Mouse (Mus musculus) right cerebral cortex, adult 18-20 months (tissue): Measurements from ENCODE around the gene Bcl2.
"Not testable (repeated sequence)": the region's sequence is repeated elsewhere in the genome, so short reads cannot be mapped to it uniquely, and the experiment has no call there.

Source experiments
- DNase-seq: peaks from one replicate; pipeline ENCODE4 v3.0.0; 2022; ENCODE audit warnings: mixed read lengths

Bcl2 gene

GRCm38 (mm10) chr1:106713621-106714529 lies at the start of gene Bcl2:
Gene Bcl2, minus strand, starts transcription at chr1:106714274.
- peak; percentile 77 for DNase-seq

GRCm38 (mm10) chr1:106760750-106761149 lies 46.7 kb upstream of the Bcl2 start:
- DNase-seq, result no peak

- peak; percentile 99 for DNase-seq
These were observed 45.7 kb upstream of the Bcl2 start, which contains the start of gene Kdsr for GRCm38 (mm10) chr1:106759572-106760435. Gene Kdsr, minus strand, starts transcription at chr1:106759727.

GRCm38 (mm10) chr1:106758734-106759571 lies 44.9 kb upstream of the Bcl2 start:
- peak; percentile 31 for DNase-seq

GRCm38 (mm10) chr1:106756633-106757032 lies 42.6 kb upstream of the Bcl2 start:
- DNase-seq, result no peak

GRCm38 (mm10) chr1:106752013-106752412 lies 37.9 kb upstream of the Bcl2 start:
- no peak for DNase-seq

GRCm38 (mm10) chr1:106750656-106751055 lies 36.6 kb upstream of the Bcl2 start:
- no peak for DNase-seq

GRCm38 (mm10) chr1:106748555-106749315 lies 34.7 kb upstream of the Bcl2 start:
- DNase-seq, result no peak

- DNase-seq, result no peak
These were observed 28.9 kb upstream of the Bcl2 start for GRCm38 (mm10) chr1:106742980-106743379.

- no peak for DNase-seq
These were observed 26.7 kb upstream of the Bcl2 start for GRCm38 (mm10) chr1:106740735-106741134.

- DNase-seq, result no peak
These were observed 25.7 kb upstream of the Bcl2 start for GRCm38 (mm10) chr1:106739810-106740209.

GRCm38 (mm10) chr1:106738092-106738491 lies 24.0 kb upstream of the Bcl2 start:
- no peak for DNase-seq

- no peak for DNase-seq
These were observed 22.1 kb upstream of the Bcl2 start for GRCm38 (mm10) chr1:106736211-106736610.

- peak; percentile 49 for DNase-seq
These were observed 21.5 kb upstream of the Bcl2 start for GRCm38 (mm10) chr1:106735586-106735985.

GRCm38 (mm10) chr1:106722061-106722460 lies 8.0 kb upstream of the Bcl2 start:
- no peak for DNase-seq

- DNase-seq, result not testable (repeated sequence)
These were observed 3.7 kb upstream of the Bcl2 start for GRCm38 (mm10) chr1:106717736-106718135.

- peak; percentile 76 for DNase-seq
These were observed 3.1 kb upstream of the Bcl2 start for GRCm38 (mm10) chr1:106717071-106717601.

GRCm38 (mm10) chr1:106716141-106716540 lies 2.1 kb upstream of the Bcl2 start:
- no peak for DNase-seq

- DNase-seq, result no peak
These were observed 1.3 kb upstream of the Bcl2 start for GRCm38 (mm10) chr1:106715111-106716083.

- DNase-seq, result no peak
These were observed 482 bp upstream of the Bcl2 start for GRCm38 (mm10) chr1:106714530-106714981.
